Mouse (Mus musculus) ES-Bruce4 (cell line): ENCODE measurements at regions not wholly inside any gene's neighbourhood (a gene's known extent, or its start where the extent isn't known, plus 50 kb on each side); places are given as distances from the start of the nearest gene placed in this dataset.

Experiments
- CTCF ChIP-seq: IDR thresholded peaks from one replicate; pipeline ENCODE4 v1.8.1; 2011; ENCODE audit warnings: low read depth, low read length
- EP300 ChIP-seq: IDR thresholded peaks from 2 replicates; pipeline ENCODE4 v1.6.1; 2011; ENCODE audit warnings: low read depth, low read length; ENCODE audit not compliant: insufficient read depth
- POLR2A ChIP-seq: IDR thresholded peaks from one replicate; pipeline ENCODE4 v1.8.1; 2011; ENCODE audit warnings: low read length; ENCODE audit not compliant: insufficient read depth

DNA sequence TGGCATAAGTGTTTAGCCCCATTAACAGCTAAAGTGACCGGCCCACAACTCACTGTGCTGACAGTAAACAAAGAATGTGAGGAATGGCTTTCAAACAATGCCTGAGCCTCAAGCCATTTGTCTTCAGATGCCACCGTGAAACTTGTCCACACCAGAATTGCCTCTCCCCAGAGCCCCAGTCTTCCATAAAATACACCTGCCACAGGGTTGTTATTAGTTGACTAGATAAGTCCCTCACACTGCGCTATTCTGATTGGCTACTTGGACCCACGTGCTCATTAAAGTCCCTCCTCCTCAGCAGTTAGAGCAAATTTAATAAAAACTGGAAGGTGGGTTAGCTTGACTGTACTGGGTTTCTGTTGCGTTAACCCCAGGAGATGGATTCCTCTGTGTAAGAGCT lies 167.7 kb upstream of the Otx2 start:
- TF ChIP-seq CTCF (no peak), EP300 (no peak), POLR2A (no peak)
